Mouse (Mus musculus) C2C12 (cell line): ENCODE data around the gene Rhbdl3. TPM values are rescaled to one million over a fixed set of nuclear protein-coding genes. Genes with fewer than 3 reads are reported as not detected.

Experiments used
- H3K27me3 ChIP-seq: one replicate; pipeline ENCODE4 v1.6.1; 2011; ENCODE audit not compliant: control insufficient read depth, insufficient read depth, insufficient read length
- H3K36me3 ChIP-seq: one replicate; pipeline ENCODE4 v1.6.1; 2011; ENCODE audit not compliant: control insufficient read depth, insufficient read depth
- H3K4me3 ChIP-seq: one replicate; pipeline ENCODE4 v1.5.1; 2011; ENCODE audit warnings: mild to moderate bottlenecking, control low read depth; ENCODE audit not compliant: poor library complexity, insufficient read depth, severe bottlenecking
- H3K79me2 ChIP-seq: one replicate; pipeline ENCODE4 v1.6.1; 2011; ENCODE audit not compliant: control insufficient read depth, insufficient read depth
- H3K79me3 ChIP-seq: one replicate; pipeline ENCODE4 v1.6.1; 2011; ENCODE audit warnings: low read depth, control low read depth
- H3ac ChIP-seq: one replicate; pipeline ENCODE3; 2011; ENCODE audit warnings: low read depth; ENCODE audit not compliant: control insufficient read depth, insufficient read length
- CEBPB ChIP-seq: IDR thresholded peaks from one replicate; pipeline ENCODE4 v1.6.1; 2011; ENCODE audit warnings: low read depth, mild to moderate bottlenecking, control low read depth, moderate library complexity
- CTCF ChIP-seq: IDR thresholded peaks from one replicate; pipeline ENCODE4 v1.5.1; 2011; ENCODE audit not compliant: control insufficient read depth, insufficient read depth, insufficient read length
- FOSL1 ChIP-seq: IDR thresholded peaks from one replicate; pipeline ENCODE4 v1.8.0; 2011; ENCODE audit warnings: mild to moderate bottlenecking, low read length; ENCODE audit not compliant: poor library complexity, insufficient read depth, severe bottlenecking
- MAX ChIP-seq: IDR thresholded peaks from one replicate; pipeline ENCODE4 v1.6.1; 2011; ENCODE audit warnings: mild to moderate bottlenecking, control low read depth
- MYOD1 ChIP-seq: IDR thresholded peaks from one replicate; pipeline ENCODE4 v1.6.1; 2011; ENCODE audit warnings: low read depth; ENCODE audit not compliant: control insufficient read depth, insufficient read length
- MYOG ChIP-seq: IDR thresholded peaks from one replicate; pipeline ENCODE4 v1.6.1; 2011; ENCODE audit not compliant: control insufficient read depth, insufficient read length; ENCODE audit errors: extremely low read depth
- USF1 ChIP-seq: IDR thresholded peaks from one replicate; pipeline ENCODE4 v1.6.1; 2011; ENCODE audit warnings: low read depth, mild to moderate bottlenecking, control low read depth, moderate library complexity
- polyA plus RNA-seq: library from polyadenylated mRNA; unstranded; fragments of >200 nt; fragmentation: generic; extraction: Trizol; gene quantifications from one replicate; pipeline ENCODE4 v1.2.1, GENCODE M21; 2012; ENCODE audit warnings: missing spikeins

Rhbdl3 gene
- polyA plus RNA-seq, 1 experiment = 0.22 TPM

- H3K4me3 ChIP-seq = peak overlapping the region; percentile 96
- no peaks in the 10 kb centered on the region for H3K27me3 ChIP-seq
- peaks cover 55% of the 10 kb centered on the region for H3K79me3 ChIP-seq
- peaks cover 62% of the 10 kb centered on the region for H3K79me2 ChIP-seq
- no peak for TF ChIP-seq CTCF
- TF ChIP-seq CEBPB = peak; percentile 24
- H3K36me3 ChIP-seq = peaks cover 40% of the 10 kb centered on the region
- H3ac ChIP-seq = peak overlapping the region; percentile 95
Measured at GRCm38 (mm10) chr11:80383626-80384046, 82.9 kb downstream of the Rhbdl3 start.

GRCm38 (mm10) chr11:80384461-80384860 is 83.7 kb downstream of the Rhbdl3 start:
- TF ChIP-seq MAX = no peak
- TF ChIP-seq MYOG = no peak
- no peak for TF ChIP-seq USF1
- TF ChIP-seq CTCF = no peak
- no peak for TF ChIP-seq FOSL1
- Histone ChIP-seq H3K27me3 (no peaks in the 10 kb centered on the region), H3ac (peak overlapping the region; percentile 49), H3K79me3 (peaks cover 63% of the 10 kb centered on the region), H3K36me3 (peaks cover 49% of the 10 kb centered on the region), H3K4me3 (peak overlapping the region; percentile 96), H3K79me2 (peaks cover 70% of the 10 kb centered on the region)

- no peak for TF ChIP-seq CEBPB
- TF ChIP-seq MYOG = no peak
- TF ChIP-seq MAX = no peak
- TF ChIP-seq CTCF = no peak
- no peak for TF ChIP-seq MYOD1
- no peak for TF ChIP-seq USF1
- no peak for TF ChIP-seq FOSL1
- peak overlapping the region; percentile 3 for H3ac ChIP-seq
- H3K36me3 ChIP-seq = peaks cover 54% of the 10 kb centered on the region
- H3K79me3 ChIP-seq = peaks cover 68% of the 10 kb centered on the region
- H3K4me3 ChIP-seq = peak overlapping the region; percentile 96
- no peaks in the 10 kb centered on the region for H3K27me3 ChIP-seq
- peaks cover 76% of the 10 kb centered on the region for H3K79me2 ChIP-seq
Measured at GRCm38 (mm10) chr11:80385055-80385454, 84.3 kb downstream of the Rhbdl3 start.

- Histone ChIP-seq H3K4me3 (no peak overlapping the region), H3ac (no peak overlapping the region), H3K79me2 (peaks cover 93% of the 10 kb centered on the region), H3K27me3 (no peaks in the 10 kb centered on the region), H3K79me3 (peaks cover 72% of the 10 kb centered on the region), H3K36me3 (peaks cover 71% of the 10 kb centered on the region)
- TF ChIP-seq USF1 (no peak), MAX (no peak), CTCF (no peak), FOSL1 (no peak), MYOD1 (no peak), CEBPB (no peak), MYOG (no peak)
Measured at GRCm38 (mm10) chr11:80386790-80387189, 86.1 kb downstream of the Rhbdl3 start.

GRCm38 (mm10) chr11:80389885-80390284 is 89.2 kb downstream of the Rhbdl3 start:
- peaks cover 73% of the 10 kb centered on the region for H3K79me3 ChIP-seq
- H3K4me3 ChIP-seq = no peak overlapping the region
- H3K27me3 ChIP-seq = no peaks in the 10 kb centered on the region
- TF ChIP-seq MYOG = no peak
- TF ChIP-seq CTCF = no peak
- TF ChIP-seq USF1 = no peak
- no peak for TF ChIP-seq CEBPB
- no peak for TF ChIP-seq MAX
- TF ChIP-seq FOSL1 = no peak
- TF ChIP-seq MYOD1 = no peak
- no peak overlapping the region for H3ac ChIP-seq
- H3K36me3 ChIP-seq = peaks cover 99% of the 10 kb centered on the region
- peaks cover 96% of the 10 kb centered on the region for H3K79me2 ChIP-seq

GRCm38 (mm10) chr11:80391407-80392120 is 90.9 kb downstream of the Rhbdl3 start:
- H3K79me3 ChIP-seq = peaks cover 70% of the 10 kb centered on the region
- H3K79me2 ChIP-seq = peaks cover 96% of the 10 kb centered on the region
- TF ChIP-seq CTCF = no peak
- no peak for TF ChIP-seq FOSL1
- no peak for TF ChIP-seq MYOD1
- no peak for TF ChIP-seq MYOG
- TF ChIP-seq USF1 = no peak
- TF ChIP-seq CEBPB = no peak
- no peak for TF ChIP-seq MAX
- peaks cover 99% of the 10 kb centered on the region for H3K36me3 ChIP-seq
- no peak overlapping the region for H3K4me3 ChIP-seq
- no peak overlapping the region for H3ac ChIP-seq
- H3K27me3 ChIP-seq = no peaks in the 10 kb centered on the region
